Mouse (Mus musculus) 416B (cell line): ENCODE results near the gene Gadd45g.
"Not testable (repeated sequence)": the region's sequence is repeated elsewhere in the genome, so short reads cannot be mapped to it uniquely, and the experiment has no call there.

Source experiments
- DNase-seq: peaks from one replicate; pipeline ENCODE4 v3.0.0; 2011; ENCODE audit warnings: low read depth

Gadd45g gene

GRCm38 (mm10) chr13:51834024-51834423 lies 12.5 kb upstream of the Gadd45g start:
- peak; percentile 60 for DNase-seq

GRCm38 (mm10) chr13:51834520-51834919 lies 12.0 kb upstream of the Gadd45g start:
- no peak for DNase-seq

- not testable (repeated sequence) for DNase-seq
Observed at GRCm38 (mm10) chr13:51835208-51835607, 11.3 kb upstream of the Gadd45g start.

- DNase-seq, result peak; percentile 63
Observed at GRCm38 (mm10) chr13:51837402-51837801, 9.1 kb upstream of the Gadd45g start.

GRCm38 (mm10) chr13:51839250-51840026 lies 7.0 kb upstream of the Gadd45g start:
- peak; percentile 79 for DNase-seq

GRCm38 (mm10) chr13:51840702-51841101 lies 5.8 kb upstream of the Gadd45g start:
- no peak for DNase-seq

GRCm38 (mm10) chr13:51841541-51842115 lies 4.8 kb upstream of the Gadd45g start:
- peak; percentile 64 for DNase-seq

GRCm38 (mm10) chr13:51842191-51842590 lies 4.3 kb upstream of the Gadd45g start:
- no peak for DNase-seq

- DNase-seq, result peak; percentile 72
Observed at GRCm38 (mm10) chr13:51842773-51843172, 3.7 kb upstream of the Gadd45g start.

GRCm38 (mm10) chr13:51843298-51843697 lies 3.2 kb upstream of the Gadd45g start:
- DNase-seq, result no peak

GRCm38 (mm10) chr13:51844118-51844517 lies 2.4 kb upstream of the Gadd45g start:
- peak; percentile 54 for DNase-seq

- peak; percentile 81 for DNase-seq
Observed at GRCm38 (mm10) chr13:51844661-51845060, 1.8 kb upstream of the Gadd45g start.

GRCm38 (mm10) chr13:51845072-51845471 lies 1.4 kb upstream of the Gadd45g start:
- no peak for DNase-seq

- peak; percentile 84 for DNase-seq
Observed at GRCm38 (mm10) chr13:51845591-51846191, 787 bp upstream of the Gadd45g start.

GRCm38 (mm10) chr13:51846868-51847793 lies 653 bp downstream of the Gadd45g start:
- peak; percentile 53 for DNase-seq

- DNase-seq, result peak; percentile 77
Observed at GRCm38 (mm10) chr13:51847979-51848480, 1.6 kb downstream of the Gadd45g start.

GRCm38 (mm10) chr13:51848481-51849240 lies 2.2 kb downstream of the Gadd45g start:
- peak; percentile 81 for DNase-seq

- DNase-seq, result peak; percentile 59
Observed at GRCm38 (mm10) chr13:51849241-51850033, 3.0 kb downstream of the Gadd45g start.

GRCm38 (mm10) chr13:51850565-51850964 lies 4.1 kb downstream of the Gadd45g start:
- DNase-seq, result no peak

GRCm38 (mm10) chr13:51852560-51853190 lies 6.2 kb downstream of the Gadd45g start:
- no peak for DNase-seq
